Mouse (Mus musculus) lung, embryonic 14.5 days (tissue): ENCODE measurements at regions not wholly inside any gene's neighbourhood (a gene's known extent, or its start where the extent isn't known, plus 50 kb on each side); places are given as distances from the start of the nearest gene placed in this dataset.

Experiments used
- ATAC-seq: fragments of 200-750 bp; cut with Nextera tagmentation; 2 replicates; pipeline ENCODE4 v1.8.0; 2017; ENCODE audit warnings: mild to moderate bottlenecking, moderate TSS enrichment, moderate library complexity; ENCODE audit not compliant: insufficient read depth
- DNase-seq: peaks from one replicate; pipeline ENCODE4 v3.0.0-alpha.2; 2015
- H3K27ac ChIP-seq: fragments of 300-500 bp; sonication (generic); 2 replicates; pipeline ENCODE4 v1.5.1; 2014; ENCODE audit warnings: low read depth, mild to moderate bottlenecking, moderate library complexity
- H3K27me3 ChIP-seq: fragments of 300-500 bp; sonication (generic); 2 replicates; pipeline ENCODE4 v1.6.1; 2014; ENCODE audit warnings: low read length, control low read depth; ENCODE audit not compliant: insufficient read depth
- H3K36me3 ChIP-seq: fragments of 300-500 bp; sonication (generic); 2 replicates; pipeline ENCODE4 v1.6.1; 2014; ENCODE audit warnings: control low read depth; ENCODE audit not compliant: insufficient read depth
- H3K4me1 ChIP-seq: fragments of 300-500 bp; sonication (generic); 2 replicates; pipeline ENCODE4 v1.6.1; 2014; ENCODE audit warnings: antibody characterized with exemption, control low read depth; ENCODE audit not compliant: insufficient read depth
- H3K4me2 ChIP-seq: fragments of 300-500 bp; sonication (generic); 2 replicates; pipeline ENCODE4 v1.6.1; 2014; ENCODE audit warnings: mild to moderate bottlenecking
- H3K4me3 ChIP-seq: fragments of 300-500 bp; sonication (generic); 2 replicates; pipeline ENCODE4 v1.5.1; 2014; ENCODE audit warnings: low read depth, low read length
- H3K9ac ChIP-seq: fragments of 300-500 bp; sonication (generic); 2 replicates; pipeline ENCODE4 v1.6.1; 2014
- H3K9me3 ChIP-seq: fragments of 300-500 bp; sonication (generic); 2 replicates; pipeline ENCODE4 v1.6.1; 2016; ENCODE audit warnings: low read depth, low read length, control low read depth
- CTCF ChIP-seq: IDR thresholded peaks from 2 replicates; pipeline ENCODE4 v1.5.1; 2016; ENCODE audit warnings: antibody characterized with exemption, low read depth
- WGBS: fragments of 180-500 bp; shearing (Covaris S2); extraction: QIAGEN DNeasy Blood & Tissue Kit; methylation state at CpG from one replicate; pipeline ENCODE4 v1.1.7; 2014; 5-methylcytosine and 5-hydroxymethylcytosine counted together

GRCm38 (mm10) chr3:39987710-39988109 lies 543.4 kb upstream of the Intu start:
- ATAC-seq (no peak), DNase-seq (no peak)
- no peak for TF ChIP-seq CTCF
- Histone ChIP-seq H3K27ac (no peak overlapping the region), H3K9me3 (no peaks in the 10 kb centered on the region), H3K4me1 (no peaks in the 10 kb centered on the region), H3K4me2 (no peak overlapping the region), H3K36me3 (no peaks in the 10 kb centered on the region), H3K27me3 (no peaks in the 10 kb centered on the region), H3K9ac (no peak overlapping the region), H3K4me3 (no peak overlapping the region)
- 81% methylated on average over 1 of the region's 1 CpGs for WGBS

GRCm38 (mm10) chr3:39998628-39999027 lies 532.5 kb upstream of the Intu start:
- peak; percentile 63 for TF ChIP-seq CTCF
- no peak overlapping the region for H3K9ac ChIP-seq
- H3K9me3 ChIP-seq: no peaks in the 10 kb centered on the region
- H3K27ac ChIP-seq: no peak overlapping the region
- WGBS: 37% methylated on average over 5 of the region's 5 CpGs
- no peaks in the 10 kb centered on the region for H3K27me3 ChIP-seq
- no peaks in the 10 kb centered on the region for H3K36me3 ChIP-seq
- H3K4me1 ChIP-seq: no peaks in the 10 kb centered on the region
- DNase-seq: peak; percentile 81
- no peak overlapping the region for H3K4me3 ChIP-seq
- ATAC-seq: no peak
- H3K4me2 ChIP-seq: no peak overlapping the region

- 92% methylated on average over 1 of the region's 1 CpGs for WGBS
- H3K4me2 ChIP-seq: no peak overlapping the region
- H3K9ac ChIP-seq: no peak overlapping the region
- no peak overlapping the region for H3K4me3 ChIP-seq
- no peak overlapping the region for H3K27ac ChIP-seq
- H3K27me3 ChIP-seq: no peaks in the 10 kb centered on the region
- no peaks in the 10 kb centered on the region for H3K4me1 ChIP-seq
- no peak for TF ChIP-seq CTCF
- no peaks in the 10 kb centered on the region for H3K9me3 ChIP-seq
- ATAC-seq: no peak
- H3K36me3 ChIP-seq: no peaks in the 10 kb centered on the region
- DNase-seq: no peak
These were observed 531.2 kb upstream of the Intu start for GRCm38 (mm10) chr3:39999846-40000245.

- Histone ChIP-seq H3K9ac (no peak overlapping the region), H3K36me3 (no peaks in the 10 kb centered on the region), H3K4me3 (no peak overlapping the region), H3K4me2 (no peak overlapping the region), H3K9me3 (no peaks in the 10 kb centered on the region), H3K4me1 (no peaks in the 10 kb centered on the region), H3K27ac (no peak overlapping the region), H3K27me3 (no peaks in the 10 kb centered on the region)
- DNase-seq (no peak), ATAC-seq (no peak)
- no peak for TF ChIP-seq CTCF
- WGBS: 72% methylated on average over 3 of the region's 3 CpGs
These were observed 528.2 kb upstream of the Intu start for GRCm38 (mm10) chr3:40002838-40003237.

DNA sequence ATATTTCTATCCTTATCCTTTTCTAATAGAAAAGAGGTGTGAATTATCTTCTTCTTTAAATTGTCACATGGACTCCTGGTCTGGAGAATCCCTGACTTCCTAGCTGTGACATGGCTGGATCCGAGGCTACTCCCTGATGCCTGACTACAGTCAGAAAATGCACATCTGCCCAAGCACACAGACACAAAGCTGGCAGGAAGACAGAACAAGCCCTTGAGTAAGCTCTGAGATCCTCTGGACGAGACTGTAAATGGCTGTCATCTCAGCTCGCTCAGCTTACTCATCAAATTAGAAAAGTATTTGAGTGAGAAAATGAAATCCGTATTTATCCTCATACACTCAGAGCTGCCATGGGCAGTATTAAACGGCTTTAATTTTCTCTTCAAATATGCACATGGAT lies 521.0 kb upstream of the Intu start:
- no peak for DNase-seq
- Histone ChIP-seq H3K4me2 (no peak overlapping the region), H3K27me3 (no peaks in the 10 kb centered on the region), H3K4me1 (no peaks in the 10 kb centered on the region), H3K9ac (no peak overlapping the region), H3K4me3 (no peak overlapping the region), H3K27ac (no peak overlapping the region), H3K36me3 (no peaks in the 10 kb centered on the region), H3K9me3 (no peaks in the 10 kb centered on the region)
- WGBS: 62% methylated on average over 5 of the region's 5 CpGs
- no peak for TF ChIP-seq CTCF
- no peak for ATAC-seq

DNA sequence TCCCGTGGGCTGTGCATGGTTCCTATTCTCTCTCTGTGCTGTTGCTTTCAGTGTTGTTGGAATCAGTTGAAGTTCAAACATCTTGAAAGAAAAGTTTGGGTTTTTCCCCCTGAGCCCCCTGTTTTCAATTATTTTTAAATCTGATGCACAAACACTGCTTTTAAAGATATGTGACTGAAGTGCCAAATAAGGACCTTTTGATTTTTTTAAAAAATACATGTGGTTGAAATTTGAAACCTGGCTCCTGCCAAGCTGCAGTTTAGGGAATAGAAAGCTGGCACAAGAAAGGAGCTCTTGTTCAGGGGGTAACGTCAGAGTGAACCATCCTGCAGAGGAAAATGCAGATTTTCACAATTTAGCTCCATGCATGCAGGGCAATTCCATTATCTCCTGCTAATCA lies 509.4 kb upstream of the Intu start:
- TF ChIP-seq CTCF: no peak
- Histone ChIP-seq H3K27ac (no peak overlapping the region), H3K27me3 (no peaks in the 10 kb centered on the region), H3K4me2 (no peak overlapping the region), H3K9me3 (no peaks in the 10 kb centered on the region), H3K4me3 (no peak overlapping the region), H3K4me1 (no peaks in the 10 kb centered on the region), H3K9ac (no peak overlapping the region), H3K36me3 (no peaks in the 10 kb centered on the region)
- 26% methylated on average over 2 of the region's 2 CpGs for WGBS
- ATAC-seq (no peak), DNase-seq (no peak)

GRCm38 (mm10) chr3:40027713-40028112 lies 503.4 kb upstream of the Intu start:
- Histone ChIP-seq H3K9ac (no peak overlapping the region), H3K4me2 (no peak overlapping the region), H3K36me3 (no peaks in the 10 kb centered on the region), H3K9me3 (no peaks in the 10 kb centered on the region), H3K4me1 (no peaks in the 10 kb centered on the region), H3K4me3 (no peak overlapping the region), H3K27ac (no peak overlapping the region), H3K27me3 (no peaks in the 10 kb centered on the region)
- DNase-seq: no peak
- no peak for ATAC-seq
- no peak for TF ChIP-seq CTCF

- TF ChIP-seq CTCF: no peak
- Histone ChIP-seq H3K27me3 (no peaks in the 10 kb centered on the region), H3K36me3 (no peaks in the 10 kb centered on the region), H3K9ac (no peak overlapping the region), H3K4me3 (no peak overlapping the region), H3K4me2 (no peak overlapping the region), H3K9me3 (no peaks in the 10 kb centered on the region), H3K4me1 (no peaks in the 10 kb centered on the region), H3K27ac (no peak overlapping the region)
- no peak for DNase-seq
- ATAC-seq: no peak
- WGBS: 77% methylated on average over 2 of the region's 2 CpGs
These were observed 494.9 kb upstream of the Intu start for GRCm38 (mm10) chr3:40036177-40036576.
